Mouse (Mus musculus): ENCODE measurements around the gene Prkca. TPM values are rescaled to one million over a fixed set of nuclear protein-coding genes. Genes with fewer than 3 reads are reported as not detected.

The Prkca gene
- polyA plus RNA-seq, 1 experiment, result 18.1 TPM

DNA sequence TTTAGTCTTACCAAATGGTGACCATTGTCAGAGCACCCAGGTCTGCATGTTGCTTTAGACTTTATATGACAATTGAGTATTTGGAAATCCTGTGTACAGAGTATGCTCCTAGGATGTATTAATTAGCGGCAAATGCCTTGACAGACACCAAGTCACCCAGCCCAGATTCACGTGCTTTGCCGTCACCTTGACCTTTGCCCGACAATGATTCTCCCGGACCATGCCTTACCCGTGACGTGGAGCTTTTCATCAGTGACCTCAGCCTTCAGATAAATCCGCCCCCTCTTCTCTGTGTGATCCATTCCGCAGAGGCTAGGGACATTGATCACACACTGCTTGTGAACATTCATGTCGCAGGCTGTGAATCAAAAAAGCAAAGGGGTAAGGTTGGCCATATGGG, 290.0 kb downstream of the Prkca start:
- no peak overlapping the region for H3K4me3 ChIP-seq (ENCODE audit: insufficient read depth, poor library complexity, severe bottlenecking)
- peaks cover 1% of the 10 kb centered on the region for H3K79me2 ChIP-seq (ENCODE audit: control insufficient read depth, insufficient read depth)
- TF ChIP-seq MYOD1 (IDR thresholded peaks at IDR 0.05; ENCODE audit: control insufficient read depth, insufficient read length, low read depth) (no peak), MYOG (IDR thresholded peaks at IDR 0.05; ENCODE audit: control insufficient read depth, extremely low read depth, insufficient read length) (no peak), MAX (IDR thresholded peaks at IDR 0.05) (no peak), CEBPB (IDR thresholded peaks at IDR 0.05; ENCODE audit: low read depth) (no peak), FOSL1 (IDR thresholded peaks at IDR 0.05; ENCODE audit: insufficient read depth, low read length, poor library complexity, severe bottlenecking) (no peak), USF1 (IDR thresholded peaks at IDR 0.05; ENCODE audit: low read depth) (no peak), CTCF (IDR thresholded peaks at IDR 0.05; ENCODE audit: control insufficient read depth, insufficient read depth, insufficient read length) (no peak)
- H3K79me3 ChIP-seq (ENCODE audit: low read depth), result no peaks in the 10 kb centered on the region
- peaks cover 43% of the 10 kb centered on the region for H3K36me3 ChIP-seq (ENCODE audit: control insufficient read depth, insufficient read depth)
- H3ac ChIP-seq (ENCODE audit: control insufficient read depth, insufficient read length, low read depth), result no peak overlapping the region
- H3K27me3 ChIP-seq (ENCODE audit: control insufficient read depth, insufficient read depth, insufficient read length), result no peaks in the 10 kb centered on the region

DNA sequence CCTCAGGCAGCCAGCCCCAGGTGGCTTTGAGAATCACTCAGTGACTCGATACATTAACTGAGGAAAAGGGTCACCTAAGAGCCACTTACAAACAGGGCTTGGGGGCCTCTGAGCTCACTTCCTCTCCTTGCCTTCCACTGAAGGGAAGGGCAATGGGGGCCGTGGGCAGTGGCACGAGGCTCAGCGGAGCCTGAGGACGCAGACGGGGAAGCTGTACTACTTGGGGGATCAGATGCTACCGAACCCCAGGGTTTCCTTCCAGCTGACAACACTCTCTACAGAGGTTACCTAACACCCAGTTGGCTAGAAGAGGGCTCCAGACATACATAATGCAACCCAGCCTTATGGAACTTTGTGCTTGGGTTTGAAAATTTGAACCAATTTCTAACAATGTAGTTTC, 302.1 kb downstream of the Prkca start:
- peaks cover 23% of the 10 kb centered on the region for H3K36me3 ChIP-seq (ENCODE audit: control insufficient read depth, insufficient read depth)
- no peak for TF ChIP-seq CEBPB (IDR thresholded peaks at IDR 0.05; ENCODE audit: low read depth)
- TF ChIP-seq CTCF (IDR thresholded peaks at IDR 0.05; ENCODE audit: control insufficient read depth, insufficient read depth, insufficient read length), result no peak
- no peak for TF ChIP-seq MAX (IDR thresholded peaks at IDR 0.05)
- no peak for TF ChIP-seq FOSL1 (IDR thresholded peaks at IDR 0.05; ENCODE audit: insufficient read depth, low read length, poor library complexity, severe bottlenecking)
- H3K79me3 ChIP-seq (ENCODE audit: low read depth), result no peaks in the 10 kb centered on the region
- H3K79me2 ChIP-seq (ENCODE audit: control insufficient read depth, insufficient read depth), result no peaks in the 10 kb centered on the region
- H3K27me3 ChIP-seq (ENCODE audit: control insufficient read depth, insufficient read depth, insufficient read length), result no peaks in the 10 kb centered on the region
- H3K4me3 ChIP-seq (ENCODE audit: insufficient read depth, poor library complexity, severe bottlenecking), result no peak overlapping the region
- no peak overlapping the region for H3ac ChIP-seq (ENCODE audit: control insufficient read depth, insufficient read length, low read depth)

DNA sequence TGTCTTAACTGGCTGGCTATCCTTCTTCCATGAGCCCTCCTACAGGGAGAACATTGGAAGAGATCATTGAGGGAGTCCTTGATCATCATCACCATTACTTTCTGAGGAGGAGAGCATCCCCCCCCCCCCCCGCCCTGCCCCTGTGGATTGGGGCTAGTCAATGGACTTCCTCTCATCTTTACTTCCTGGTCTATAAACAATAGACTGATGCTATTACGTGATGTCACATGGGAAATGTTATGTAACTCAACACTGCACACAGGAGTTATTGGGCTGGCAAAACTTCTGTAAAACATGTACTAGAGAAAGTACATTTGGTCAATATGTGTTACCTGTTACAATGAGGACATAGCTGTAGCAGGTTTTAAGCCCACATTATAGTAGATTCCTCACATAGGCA, 302.9 kb downstream of the Prkca start:
- TF ChIP-seq FOSL1 (IDR thresholded peaks at IDR 0.05; ENCODE audit: insufficient read depth, low read length, poor library complexity, severe bottlenecking), result no peak
- no peak for TF ChIP-seq CTCF (IDR thresholded peaks at IDR 0.05; ENCODE audit: control insufficient read depth, insufficient read depth, insufficient read length)
- no peak for TF ChIP-seq MAX (IDR thresholded peaks at IDR 0.05)
- TF ChIP-seq USF1 (IDR thresholded peaks at IDR 0.05; ENCODE audit: low read depth), result no peak
- no peak for TF ChIP-seq MYOG (IDR thresholded peaks at IDR 0.05; ENCODE audit: control insufficient read depth, extremely low read depth, insufficient read length)
- TF ChIP-seq CEBPB (IDR thresholded peaks at IDR 0.05; ENCODE audit: low read depth), result no peak
- TF ChIP-seq MYOD1 (IDR thresholded peaks at IDR 0.05; ENCODE audit: control insufficient read depth, insufficient read length, low read depth), result no peak
- Histone ChIP-seq H3K36me3 (ENCODE audit: control insufficient read depth, insufficient read depth) (peaks cover 23% of the 10 kb centered on the region), H3K27me3 (ENCODE audit: control insufficient read depth, insufficient read depth, insufficient read length) (no peaks in the 10 kb centered on the region), H3ac (ENCODE audit: control insufficient read depth, insufficient read length, low read depth) (no peak overlapping the region), H3K79me2 (ENCODE audit: control insufficient read depth, insufficient read depth) (no peaks in the 10 kb centered on the region), H3K79me3 (ENCODE audit: low read depth) (no peaks in the 10 kb centered on the region), H3K4me3 (ENCODE audit: insufficient read depth, poor library complexity, severe bottlenecking) (no peak overlapping the region)

DNA sequence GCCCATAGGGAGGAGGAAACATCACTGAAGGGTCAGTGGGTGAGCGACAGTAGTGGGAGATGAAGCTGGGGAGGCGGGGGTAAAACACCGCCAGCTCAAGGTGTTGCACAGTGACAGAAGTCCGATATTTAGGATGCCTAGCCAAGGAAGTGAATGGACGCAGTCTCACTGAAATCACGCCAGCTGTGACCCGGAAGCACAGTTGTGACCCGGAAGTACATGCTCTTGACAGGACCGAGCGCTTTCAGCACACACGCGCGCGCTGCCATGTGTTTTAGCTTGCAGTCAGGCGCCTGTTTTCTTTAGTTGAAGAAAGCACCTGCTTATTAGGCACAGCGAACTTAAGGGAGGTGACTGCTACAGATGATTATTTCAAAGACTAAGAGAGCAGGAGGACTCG, 304.0 kb downstream of the Prkca start:
- TF ChIP-seq FOSL1 (IDR thresholded peaks at IDR 0.05; ENCODE audit: insufficient read depth, low read length, poor library complexity, severe bottlenecking), result no peak
- Histone ChIP-seq H3K79me3 (ENCODE audit: low read depth) (no peaks in the 10 kb centered on the region), H3K27me3 (ENCODE audit: control insufficient read depth, insufficient read depth, insufficient read length) (no peaks in the 10 kb centered on the region), H3K4me3 (ENCODE audit: insufficient read depth, poor library complexity, severe bottlenecking) (no peak overlapping the region), H3ac (ENCODE audit: control insufficient read depth, insufficient read length, low read depth) (no peak overlapping the region), H3K36me3 (ENCODE audit: control insufficient read depth, insufficient read depth) (peaks cover 18% of the 10 kb centered on the region), H3K79me2 (ENCODE audit: control insufficient read depth, insufficient read depth) (no peaks in the 10 kb centered on the region)

DNA sequence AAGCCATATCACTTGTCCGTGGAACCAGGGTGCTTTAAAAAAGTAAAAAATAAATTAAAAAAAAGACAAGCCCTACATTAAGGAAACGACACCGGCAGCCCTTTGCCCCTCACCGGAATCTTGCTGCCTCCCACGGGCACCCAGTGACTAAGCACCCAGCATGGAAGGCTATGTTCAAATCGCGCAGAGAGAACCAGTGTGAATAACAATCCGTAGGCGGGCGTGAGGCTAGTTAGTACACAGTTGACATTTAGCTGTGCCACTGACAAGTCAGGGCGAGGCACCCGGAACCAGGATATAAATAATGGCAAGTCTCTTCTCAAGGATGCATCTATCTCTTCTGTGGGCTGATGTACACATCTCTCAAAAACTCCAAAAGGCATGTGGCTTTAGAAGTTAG, 304.7 kb downstream of the Prkca start:
- Histone ChIP-seq H3K4me3 (ENCODE audit: insufficient read depth, poor library complexity, severe bottlenecking) (no peak overlapping the region), H3K79me3 (ENCODE audit: low read depth) (no peaks in the 10 kb centered on the region), H3K36me3 (ENCODE audit: control insufficient read depth, insufficient read depth) (peaks cover 15% of the 10 kb centered on the region), H3K79me2 (ENCODE audit: control insufficient read depth, insufficient read depth) (no peaks in the 10 kb centered on the region), H3K27me3 (ENCODE audit: control insufficient read depth, insufficient read depth, insufficient read length) (no peaks in the 10 kb centered on the region), H3ac (ENCODE audit: control insufficient read depth, insufficient read length, low read depth) (no peak overlapping the region)
- TF ChIP-seq CEBPB (IDR thresholded peaks at IDR 0.05; ENCODE audit: low read depth) (no peak), MYOG (IDR thresholded peaks at IDR 0.05; ENCODE audit: control insufficient read depth, extremely low read depth, insufficient read length) (no peak), MYOD1 (IDR thresholded peaks at IDR 0.05; ENCODE audit: control insufficient read depth, insufficient read length, low read depth) (no peak), FOSL1 (IDR thresholded peaks at IDR 0.05; ENCODE audit: insufficient read depth, low read length, poor library complexity, severe bottlenecking) (no peak), USF1 (IDR thresholded peaks at IDR 0.05; ENCODE audit: low read depth) (no peak), MAX (IDR thresholded peaks at IDR 0.05) (no peak), CTCF (IDR thresholded peaks at IDR 0.05; ENCODE audit: control insufficient read depth, insufficient read depth, insufficient read length) (no peak)

DNA sequence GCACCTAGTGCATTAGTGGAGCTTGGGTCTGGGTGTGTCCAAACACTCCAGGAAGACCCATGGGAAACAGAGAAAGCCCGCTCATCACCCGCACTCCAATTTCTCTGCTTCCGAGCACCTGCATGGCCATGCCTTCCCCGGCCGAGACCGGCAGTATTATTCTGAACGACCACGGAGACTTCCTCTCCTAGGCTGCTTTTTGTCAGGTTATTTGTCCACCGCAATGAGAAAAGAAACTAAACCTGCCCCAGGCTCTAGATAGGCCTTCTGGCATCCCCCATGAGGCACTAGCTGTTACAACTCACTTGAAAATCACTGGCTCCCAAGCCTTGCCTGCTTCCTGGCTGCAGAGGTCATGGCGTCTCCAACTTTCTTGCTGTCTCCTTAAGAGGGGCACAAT, 307.4 kb downstream of the Prkca start:
- Histone ChIP-seq H3K79me2 (ENCODE audit: control insufficient read depth, insufficient read depth) (no peaks in the 10 kb centered on the region), H3K36me3 (ENCODE audit: control insufficient read depth, insufficient read depth) (peaks cover 8% of the 10 kb centered on the region), H3ac (ENCODE audit: control insufficient read depth, insufficient read length, low read depth) (no peak overlapping the region), H3K27me3 (ENCODE audit: control insufficient read depth, insufficient read depth, insufficient read length) (no peaks in the 10 kb centered on the region), H3K79me3 (ENCODE audit: low read depth) (no peaks in the 10 kb centered on the region), H3K4me3 (ENCODE audit: insufficient read depth, poor library complexity, severe bottlenecking) (no peak overlapping the region)
- TF ChIP-seq MAX (IDR thresholded peaks at IDR 0.05) (no peak), MYOD1 (IDR thresholded peaks at IDR 0.05; ENCODE audit: control insufficient read depth, insufficient read length, low read depth) (no peak)
